Mouse (Mus musculus): ENCODE measurements at regions not wholly inside any gene's neighbourhood (a gene's known extent, or its start where the extent isn't known, plus 50 kb on each side); places are given as distances from the start of the nearest gene placed in this dataset.

- no peak for TF ChIP-seq TCF3 (IDR thresholded peaks at IDR 0.05; ENCODE audit: insufficient read length, low read depth)
- no peaks in the 10 kb centered on the region for H3K36me3 ChIP-seq (ENCODE audit: control insufficient read depth, insufficient read depth)
- H3K4me3 ChIP-seq, result no peak overlapping the region
- no peak overlapping the region for H3K4me2 ChIP-seq (ENCODE audit: low read depth)
- no peak overlapping the region for H3ac ChIP-seq (ENCODE audit: control insufficient read depth, insufficient read length)
- H3K27me3 ChIP-seq (ENCODE audit: control insufficient read depth, insufficient read depth, insufficient read length), result no peaks in the 10 kb centered on the region
- H3K79me2 ChIP-seq (ENCODE audit: control insufficient read depth, insufficient read depth), result no peaks in the 10 kb centered on the region
These were observed 94.6 kb downstream of the Trib2 start for GRCm38 (mm10) chr12:15722161-15722560.

GRCm38 (mm10) chr12:15720171-15720570 is 96.6 kb downstream of the Trib2 start:
- no peak overlapping the region for H3ac ChIP-seq (ENCODE audit: control insufficient read depth, insufficient read length)
- H3K4me2 ChIP-seq (ENCODE audit: low read depth), result no peak overlapping the region
- no peaks in the 10 kb centered on the region for H3K79me2 ChIP-seq (ENCODE audit: control insufficient read depth, insufficient read depth)
- H3K4me3 ChIP-seq, result no peak overlapping the region
- TF ChIP-seq TCF12 (IDR thresholded peaks at IDR 0.05; ENCODE audit: insufficient read depth, poor library complexity, severe bottlenecking) (no peak), USF1 (IDR thresholded peaks at IDR 0.05; ENCODE audit: low read depth) (no peak), MAX (IDR thresholded peaks at IDR 0.05; ENCODE audit: low read depth) (no peak), REST (IDR thresholded peaks at IDR 0.05; ENCODE audit: insufficient read depth, insufficient read length) (no peak), POLR2AphosphoS2 (IDR thresholded peaks at IDR 0.05; ENCODE audit: insufficient read length, low read depth) (no peak), E2F4 (IDR thresholded peaks at IDR 0.05; ENCODE audit: insufficient read depth) (no peak), MYOG (IDR thresholded peaks at IDR 0.05; ENCODE audit: control insufficient read depth in 1 of 3, insufficient read depth in 1 of 3, insufficient read length in 2 of 3, low read depth in 2 of 3) (no peak), TCF3 (IDR thresholded peaks at IDR 0.05; ENCODE audit: insufficient read length, low read depth) (no peak), MYOD1 (IDR thresholded peaks at IDR 0.05; ENCODE audit: control insufficient read depth in 1 of 3, insufficient read length in 2 of 3, low read depth in 2 of 3) (no peak)
- no peaks in the 10 kb centered on the region for H3K36me3 ChIP-seq (ENCODE audit: control insufficient read depth, insufficient read depth)
- no peaks in the 10 kb centered on the region for H3K27me3 ChIP-seq (ENCODE audit: control insufficient read depth, insufficient read depth, insufficient read length)

- no peak overlapping the region for H3K4me3 ChIP-seq
- no peak overlapping the region for H3K4me2 ChIP-seq (ENCODE audit: low read depth)
- TF ChIP-seq REST (IDR thresholded peaks at IDR 0.05; ENCODE audit: insufficient read depth, insufficient read length), result no peak
- TF ChIP-seq MYOG (IDR thresholded peaks at IDR 0.05; ENCODE audit: control insufficient read depth in 1 of 3, insufficient read depth in 1 of 3, insufficient read length in 2 of 3, low read depth in 2 of 3), result no peak
- no peak for TF ChIP-seq POLR2AphosphoS2 (IDR thresholded peaks at IDR 0.05; ENCODE audit: insufficient read length, low read depth)
- no peak for TF ChIP-seq TCF3 (IDR thresholded peaks at IDR 0.05; ENCODE audit: insufficient read length, low read depth)
- TF ChIP-seq TCF12 (IDR thresholded peaks at IDR 0.05; ENCODE audit: insufficient read depth, poor library complexity, severe bottlenecking), result no peak
- TF ChIP-seq USF1 (IDR thresholded peaks at IDR 0.05; ENCODE audit: low read depth), result no peak
- TF ChIP-seq MYOD1 (IDR thresholded peaks at IDR 0.05; ENCODE audit: control insufficient read depth in 1 of 3, insufficient read length in 2 of 3, low read depth in 2 of 3), result no peak
- no peak for TF ChIP-seq POLR2A (IDR thresholded peaks at IDR 0.05; ENCODE audit: insufficient read length, low read depth)
- TF ChIP-seq SRF (IDR thresholded peaks at IDR 0.05; ENCODE audit: control insufficient read depth, insufficient read length, low read depth), result no peak
- TF ChIP-seq MAX (IDR thresholded peaks at IDR 0.05; ENCODE audit: low read depth), result no peak
- no peak for TF ChIP-seq E2F4 (IDR thresholded peaks at IDR 0.05; ENCODE audit: insufficient read depth)
- TF ChIP-seq CEBPB (IDR thresholded peaks at IDR 0.05; ENCODE audit: insufficient read depth, poor library complexity, severe bottlenecking), result no peak
- no peaks in the 10 kb centered on the region for H3K36me3 ChIP-seq (ENCODE audit: control insufficient read depth, insufficient read depth)
- H3K79me2 ChIP-seq (ENCODE audit: control insufficient read depth, insufficient read depth), result no peaks in the 10 kb centered on the region
- H3K27me3 ChIP-seq (ENCODE audit: control insufficient read depth, insufficient read depth, insufficient read length), result no peaks in the 10 kb centered on the region
- H3ac ChIP-seq (ENCODE audit: control insufficient read depth, insufficient read length), result no peak overlapping the region
These were observed 97.9 kb downstream of the Trib2 start for GRCm38 (mm10) chr12:15718827-15719226.

GRCm38 (mm10) chr12:15717989-15718388 is 98.7 kb downstream of the Trib2 start:
- H3ac ChIP-seq (ENCODE audit: control insufficient read depth, insufficient read length), result no peak overlapping the region
- H3K27me3 ChIP-seq (ENCODE audit: control insufficient read depth, insufficient read depth, insufficient read length), result no peaks in the 10 kb centered on the region
- no peak overlapping the region for H3K4me3 ChIP-seq
- H3K36me3 ChIP-seq (ENCODE audit: control insufficient read depth, insufficient read depth), result no peaks in the 10 kb centered on the region
- no peak overlapping the region for H3K4me2 ChIP-seq (ENCODE audit: low read depth)
- no peaks in the 10 kb centered on the region for H3K79me2 ChIP-seq (ENCODE audit: control insufficient read depth, insufficient read depth)
- no peak for TF ChIP-seq MYOG (IDR thresholded peaks at IDR 0.05; ENCODE audit: control insufficient read depth in 1 of 3, insufficient read depth in 1 of 3, insufficient read length in 2 of 3, low read depth in 2 of 3)

GRCm38 (mm10) chr12:15717342-15717741 is 99.4 kb downstream of the Trib2 start:
- H3ac ChIP-seq (ENCODE audit: control insufficient read depth, insufficient read length), result no peak overlapping the region
- no peaks in the 10 kb centered on the region for H3K27me3 ChIP-seq (ENCODE audit: control insufficient read depth, insufficient read depth, insufficient read length)
- no peak for TF ChIP-seq POLR2A (IDR thresholded peaks at IDR 0.05; ENCODE audit: insufficient read length, low read depth)
- H3K36me3 ChIP-seq (ENCODE audit: control insufficient read depth, insufficient read depth), result no peaks in the 10 kb centered on the region
- H3K4me2 ChIP-seq (ENCODE audit: low read depth), result no peak overlapping the region
- H3K79me2 ChIP-seq (ENCODE audit: control insufficient read depth, insufficient read depth), result no peaks in the 10 kb centered on the region
- no peak overlapping the region for H3K4me3 ChIP-seq

- Histone ChIP-seq H3K27me3 (ENCODE audit: control insufficient read depth, insufficient read depth, insufficient read length) (no peaks in the 10 kb centered on the region), H3K36me3 (ENCODE audit: control insufficient read depth, insufficient read depth) (no peaks in the 10 kb centered on the region), H3ac (ENCODE audit: control insufficient read depth, insufficient read length) (no peak overlapping the region), H3K4me3 (no peak overlapping the region), H3K79me2 (ENCODE audit: control insufficient read depth, insufficient read depth) (no peaks in the 10 kb centered on the region), H3K4me2 (ENCODE audit: low read depth) (no peak overlapping the region)
- TF ChIP-seq REST (IDR thresholded peaks at IDR 0.05; ENCODE audit: insufficient read depth, insufficient read length), result no peak
- no peak for TF ChIP-seq TCF3 (IDR thresholded peaks at IDR 0.05; ENCODE audit: insufficient read length, low read depth)
- TF ChIP-seq POLR2AphosphoS2 (IDR thresholded peaks at IDR 0.05; ENCODE audit: insufficient read length, low read depth), result no peak
- no peak for TF ChIP-seq MAX (IDR thresholded peaks at IDR 0.05; ENCODE audit: low read depth)
- TF ChIP-seq MYOG (IDR thresholded peaks at IDR 0.05; ENCODE audit: control insufficient read depth in 1 of 3, insufficient read depth in 1 of 3, insufficient read length in 2 of 3, low read depth in 2 of 3), result no peak
- TF ChIP-seq E2F4 (IDR thresholded peaks at IDR 0.05; ENCODE audit: insufficient read depth), result no peak
- no peak for TF ChIP-seq USF1 (IDR thresholded peaks at IDR 0.05; ENCODE audit: low read depth)
- TF ChIP-seq MYOD1 (IDR thresholded peaks at IDR 0.05; ENCODE audit: control insufficient read depth in 1 of 3, insufficient read length in 2 of 3, low read depth in 2 of 3), result no peak
- no peak for TF ChIP-seq CEBPB (IDR thresholded peaks at IDR 0.05; ENCODE audit: insufficient read depth, poor library complexity, severe bottlenecking)
- TF ChIP-seq TCF12 (IDR thresholded peaks at IDR 0.05; ENCODE audit: insufficient read depth, poor library complexity, severe bottlenecking), result no peak
- TF ChIP-seq SRF (IDR thresholded peaks at IDR 0.05; ENCODE audit: control insufficient read depth, insufficient read length, low read depth), result no peak
These were observed 103.1 kb downstream of the Trib2 start for GRCm38 (mm10) chr12:15713623-15714022.
